Mouse (Mus musculus) layer of hippocampus, postnatal 36 days (tissue): Measurements from ENCODE around the gene Lhx2. TPM values are rescaled to one million over a fixed set of nuclear protein-coding genes. Genes with fewer than 3 reads are reported as not detected.

Source experiments
- DNase-seq, 2 experiments: peaks; one replicate each; pipeline ENCODE4 v3.0.0; 2022
- total RNA-seq, 2 experiments: library from RNA; stranded (reverse); gene quantifications; 2 replicates each; pipeline ENCODE4 v1.2.3; 2021

Gene Lhx2
- total RNA-seq, 2 experiments from 2014 or later: 94.7 to 107 TPM

- DNase-seq: no peak
Observed at GRCm38 (mm10) chr2:38367023-38367422, 27.9 kb downstream of the Lhx2 start.

GRCm38 (mm10) chr2:38367852-38368251 lies 28.8 kb downstream of the Lhx2 start:
- DNase-seq: no peak

- DNase-seq: no peak
Observed at GRCm38 (mm10) chr2:38368746-38369330, 29.8 kb downstream of the Lhx2 start.

DNA sequence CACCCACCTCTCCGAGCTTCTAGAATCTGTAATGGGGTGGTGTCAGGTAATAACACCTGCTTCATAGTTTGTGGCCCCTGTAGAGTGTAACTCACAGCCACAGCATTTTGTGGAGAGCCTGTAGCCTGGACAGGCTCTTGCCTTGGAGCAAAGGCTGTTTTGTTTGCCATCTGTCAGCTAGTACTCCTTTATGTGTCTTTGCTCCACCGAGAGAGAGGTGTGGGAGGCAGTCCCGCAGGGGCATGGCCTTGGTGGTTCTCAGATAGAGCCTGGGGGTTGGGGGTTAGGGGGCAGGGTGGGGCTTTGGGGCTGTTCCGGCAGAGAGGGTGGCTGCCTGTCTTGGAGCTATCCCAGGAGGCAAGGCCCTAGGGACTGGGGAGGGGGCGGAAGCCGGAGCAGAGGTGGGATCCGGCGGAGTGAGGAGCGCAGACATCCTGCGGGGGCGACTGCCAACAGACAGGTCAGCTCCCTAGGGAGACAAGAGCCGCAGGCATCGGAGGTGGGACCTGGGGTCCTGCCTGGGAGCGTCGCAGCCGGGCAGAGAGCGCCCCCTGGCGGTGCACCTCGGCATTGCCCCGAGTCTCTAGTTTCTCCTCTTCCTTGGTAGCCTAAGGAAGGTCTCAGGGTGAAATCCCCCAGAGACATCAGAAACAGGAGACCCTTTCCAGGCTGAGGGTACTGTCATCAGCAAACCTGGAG lies 36.7 kb downstream of the Lhx2 start:
- peak in 1 of 2 experiments; percentile 45 for DNase-seq

GRCm38 (mm10) chr2:38377254-38377653 lies 38.2 kb downstream of the Lhx2 start:
- DNase-seq: no peak

DNA sequence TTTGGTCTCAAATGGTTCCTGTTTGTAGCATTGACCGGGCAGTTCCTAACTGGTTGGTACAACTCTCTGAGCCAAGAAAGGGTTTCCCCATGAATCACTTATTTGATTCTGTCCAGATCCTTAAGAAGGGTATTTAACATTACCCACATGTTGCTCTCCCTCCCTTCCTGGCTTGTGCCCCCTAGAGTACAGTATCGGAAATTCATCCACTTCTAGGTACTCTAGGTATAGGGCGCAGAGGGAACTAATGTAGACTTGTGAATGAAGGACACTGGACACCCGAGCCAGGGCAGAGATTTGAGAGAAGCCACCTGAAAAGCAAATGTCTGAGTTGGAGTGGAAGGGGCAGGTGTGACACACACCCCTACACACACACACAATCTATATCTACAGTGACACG lies 39.3 kb downstream of the Lhx2 start:
- no peak for DNase-seq

- DNase-seq: peak in 1 of 2 experiments; percentile 27
Observed at GRCm38 (mm10) chr2:38378849-38379545, 39.9 kb downstream of the Lhx2 start.

DNA sequence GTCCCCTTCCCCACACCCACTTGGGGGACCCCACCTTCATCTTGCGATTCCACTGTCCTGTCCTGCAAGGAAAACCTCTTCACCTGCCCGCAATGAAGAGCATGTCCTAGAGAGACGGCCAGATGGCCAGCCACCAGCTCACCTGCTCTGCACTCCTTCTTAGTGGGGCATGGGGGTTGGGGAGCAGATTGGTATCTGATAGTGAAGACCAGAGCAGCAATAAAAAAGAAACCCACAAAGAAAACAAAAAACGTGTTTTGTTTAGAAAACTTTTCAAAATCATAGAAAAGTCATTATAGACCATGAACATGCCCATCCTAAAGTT lies 40.4 kb downstream of the Lhx2 start:
- no peak for DNase-seq

DNA sequence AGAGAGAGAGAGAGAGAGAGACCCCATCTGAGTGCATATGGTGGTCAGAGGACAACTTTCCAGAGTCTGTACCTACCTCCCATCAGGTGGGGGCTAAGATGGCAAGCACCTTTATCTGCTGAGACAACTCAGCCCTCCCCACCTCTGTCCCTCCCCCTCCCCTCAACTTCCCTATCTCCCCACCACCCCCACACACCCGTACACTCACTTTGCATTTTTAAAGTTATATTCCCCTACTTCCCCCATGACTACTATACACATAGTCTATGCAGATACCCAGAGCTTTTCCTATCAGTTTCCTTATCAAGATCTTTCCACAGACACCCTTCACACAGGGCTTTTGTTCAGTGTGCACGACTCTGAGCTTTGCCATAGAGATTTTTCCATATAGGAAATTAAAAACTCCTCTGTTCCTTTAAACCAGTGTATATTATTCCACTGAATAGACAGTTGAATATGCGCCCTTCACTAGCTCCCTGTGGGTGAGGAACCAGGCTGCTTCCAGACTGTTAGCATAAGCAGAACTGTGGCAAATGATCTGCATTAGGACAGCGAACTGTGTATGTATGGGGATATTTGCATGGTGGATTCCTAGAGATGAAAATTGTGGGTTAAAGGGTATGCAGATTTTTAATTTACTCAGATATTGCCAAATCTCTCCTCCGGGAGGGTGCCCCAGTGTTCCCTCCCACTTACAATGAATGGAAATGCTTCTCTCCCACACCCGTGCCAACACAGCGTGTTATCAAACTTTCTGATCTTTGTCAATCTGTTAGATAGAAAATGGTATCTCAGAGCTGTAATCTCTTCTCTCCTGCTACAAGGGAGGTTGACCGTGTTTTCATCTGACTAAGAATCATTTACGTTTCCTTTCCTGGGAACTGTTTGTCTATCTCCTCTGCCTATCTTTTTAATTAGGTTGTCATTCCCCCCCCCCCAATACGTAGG lies 41.3 kb downstream of the Lhx2 start:
- DNase-seq: peak in 1 of 2 experiments; percentile 49

DNA sequence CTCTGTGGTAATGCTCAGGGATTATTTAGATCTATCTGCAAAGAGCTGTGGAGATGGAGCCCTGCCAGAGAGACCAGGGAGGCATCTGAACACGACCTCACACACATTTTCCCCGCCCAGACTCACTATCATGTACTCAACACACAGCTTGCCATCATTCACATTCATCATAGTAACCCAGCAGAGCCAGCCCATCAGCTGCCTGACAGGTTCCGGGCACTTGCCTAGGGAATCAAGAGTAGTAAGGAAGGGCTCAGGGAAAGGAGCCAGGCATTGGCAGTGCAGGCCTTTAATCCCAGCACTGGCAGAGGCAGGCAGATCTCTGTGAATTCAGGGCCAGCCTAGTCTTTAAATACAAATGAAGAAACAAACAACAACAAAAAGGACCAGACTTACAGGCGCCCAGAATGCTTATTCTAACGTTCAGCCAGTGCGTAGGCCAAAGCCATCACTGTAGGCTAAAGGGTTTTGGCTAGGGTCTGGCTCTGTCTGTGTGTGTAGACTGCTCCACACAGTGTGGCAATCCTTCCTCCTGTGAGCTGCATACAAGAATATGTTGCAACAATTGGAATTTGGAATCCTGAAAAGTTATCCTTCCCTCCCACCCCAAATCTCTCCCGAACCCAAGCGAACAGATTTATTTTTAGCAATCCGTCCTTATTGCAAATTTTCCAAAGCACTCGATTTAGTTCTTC lies 48.6 kb downstream of the Lhx2 start:
- DNase-seq: no peak

- peak in 1 of 2 experiments; percentile 48 for DNase-seq
Observed at GRCm38 (mm10) chr2:38394977-38395868, 56.1 kb downstream of the Lhx2 start.

DNA sequence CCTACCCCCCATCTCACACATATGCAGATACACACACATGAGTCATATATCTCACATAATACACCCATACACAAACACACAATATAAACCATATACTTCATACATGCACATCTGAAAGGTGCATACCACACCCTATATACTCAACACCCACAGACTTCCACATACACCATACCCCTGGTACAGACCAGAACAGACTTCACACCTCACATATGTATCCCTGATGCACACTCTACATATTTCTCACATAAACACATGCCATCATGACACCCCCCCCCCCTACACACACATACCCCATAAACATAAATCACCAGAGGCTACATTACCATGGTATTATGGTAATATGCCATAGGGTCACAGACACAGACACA lies 56.8 kb downstream of the Lhx2 start:
- DNase-seq: no peak

GRCm38 (mm10) chr2:38397306-38397705 lies 58.2 kb downstream of the Lhx2 start:
- DNase-seq: no peak

GRCm38 (mm10) chr2:38397882-38398281 lies 58.8 kb downstream of the Lhx2 start:
- no peak for DNase-seq

DNA sequence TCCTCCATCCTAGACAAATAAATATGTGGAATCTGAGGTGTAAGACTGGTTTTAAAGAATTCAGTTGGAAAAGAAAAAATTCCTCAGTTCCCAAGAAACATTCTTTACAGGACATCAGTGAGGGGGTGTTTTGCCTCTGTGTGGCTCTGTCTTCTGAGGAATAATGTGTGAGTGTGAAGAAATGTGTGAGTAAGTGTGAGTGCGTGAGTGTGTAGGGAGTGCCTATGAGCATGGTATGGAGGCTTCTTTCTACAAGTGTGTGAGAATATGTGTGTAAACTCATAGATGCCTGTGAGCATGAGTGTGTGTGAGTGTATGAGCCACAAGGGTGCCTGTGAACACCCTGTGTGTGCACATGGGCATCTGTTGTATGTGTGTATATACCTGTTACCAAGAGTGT lies 63.5 kb downstream of the Lhx2 start:
- DNase-seq: no peak

DNA sequence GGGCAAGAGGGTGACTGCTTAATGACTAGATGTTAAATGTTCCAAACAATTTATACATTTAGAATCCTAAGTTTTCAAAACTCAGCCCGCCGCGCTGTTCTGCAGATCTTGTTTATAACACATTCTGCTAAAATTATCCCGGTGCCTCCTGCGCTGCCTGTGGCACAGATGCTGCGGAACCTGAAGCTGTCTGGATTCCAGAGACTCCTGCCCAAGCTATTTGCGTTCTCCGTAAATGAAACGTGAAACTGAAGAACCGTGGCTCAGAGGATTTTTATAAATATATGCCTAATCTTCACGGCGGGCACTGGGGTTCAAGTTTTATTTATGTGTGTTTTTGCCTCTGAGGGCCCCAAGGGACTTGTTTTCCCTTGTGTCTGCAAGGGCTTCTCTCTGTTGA lies 64.2 kb downstream of the Lhx2 start:
- peak; percentile 37 to 50 for DNase-seq

DNA sequence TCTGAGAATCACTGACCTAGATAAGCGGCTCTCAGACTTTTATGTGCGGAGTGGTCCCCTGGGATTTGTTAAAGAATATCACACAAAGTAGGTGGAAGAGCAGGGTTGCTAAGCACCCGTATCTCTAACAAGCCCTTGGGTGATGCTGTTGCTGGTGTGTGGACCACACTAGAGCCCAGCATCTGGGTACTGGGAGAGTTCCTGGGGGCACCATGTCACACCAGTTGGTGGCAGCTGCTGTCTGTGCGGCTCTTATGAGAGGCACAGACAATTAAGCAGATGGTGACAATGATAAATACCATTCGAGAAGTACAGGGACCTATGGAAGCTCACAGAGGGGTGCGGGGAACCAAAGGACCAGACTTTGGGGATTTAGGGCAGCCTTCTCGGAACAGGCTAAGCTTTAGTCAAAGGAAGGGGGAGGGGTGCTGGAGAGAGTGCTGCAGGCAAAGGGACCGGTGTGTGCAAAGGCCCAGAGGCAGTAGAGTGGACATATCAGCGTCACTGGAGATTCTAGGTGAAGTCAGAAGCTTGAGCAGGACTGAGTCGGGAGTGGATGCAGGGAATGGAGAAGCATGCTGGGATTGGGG lies 65.0 kb downstream of the Lhx2 start:
- no peak for DNase-seq

DNA sequence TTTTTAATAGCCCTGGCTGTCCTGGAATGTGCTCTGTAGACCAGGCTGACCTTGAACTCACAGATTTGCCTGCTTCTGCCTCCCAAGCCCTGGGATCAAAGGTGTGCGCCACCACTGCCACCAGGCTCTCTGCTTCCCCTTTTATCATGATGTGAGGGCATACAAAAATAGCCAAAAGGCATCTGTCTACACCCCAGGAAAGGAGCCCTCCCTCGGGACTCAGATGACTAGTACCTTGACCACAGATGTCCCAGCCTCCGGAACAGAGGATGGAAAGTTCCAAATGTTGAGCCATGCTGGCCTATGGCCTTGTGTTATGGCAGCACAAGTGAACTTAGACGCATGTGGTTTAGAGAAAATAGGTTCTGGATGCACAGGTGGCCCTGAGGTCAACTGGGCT lies 66.3 kb downstream of the Lhx2 start:
- no peak for DNase-seq

DNA sequence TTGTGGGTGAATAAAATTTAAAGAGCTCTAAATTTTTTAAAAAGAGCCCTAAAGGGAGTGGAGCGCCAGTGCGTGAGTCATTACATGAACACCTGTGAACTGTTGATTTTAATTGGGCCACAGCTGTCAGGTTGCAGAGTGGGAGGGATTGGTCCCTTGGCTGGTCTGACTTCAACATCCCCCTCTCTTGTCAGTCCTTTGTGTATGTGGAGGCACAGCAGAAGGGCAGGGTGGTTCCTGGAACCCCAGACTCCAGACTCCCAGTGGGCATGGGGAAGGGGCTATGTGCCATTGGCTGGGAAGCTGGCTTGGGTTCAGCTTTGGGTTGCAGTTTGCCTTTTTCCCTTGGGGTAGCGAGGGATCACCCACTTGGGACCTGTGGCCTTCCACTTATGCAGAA lies 70.2 kb downstream of the Lhx2 start:
- no peak for DNase-seq

DNA sequence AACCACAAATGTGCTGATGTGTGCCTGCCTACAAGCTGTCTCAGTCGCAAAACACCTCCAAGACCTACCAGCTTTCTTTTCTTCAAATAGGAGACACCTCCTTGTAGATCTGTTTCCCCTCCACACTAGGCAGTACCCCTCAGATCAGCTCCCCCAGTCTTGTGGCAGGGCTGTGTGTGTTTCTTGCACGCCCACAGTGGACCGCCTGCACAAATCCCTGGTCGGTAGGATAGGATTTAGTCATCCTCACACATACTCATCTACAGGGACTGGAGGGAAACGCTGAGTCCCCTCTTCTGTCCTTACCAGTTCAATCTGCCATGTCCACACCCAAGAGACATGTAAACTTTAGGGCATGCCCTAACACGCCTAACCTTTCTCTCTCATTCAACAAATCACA lies 71.1 kb downstream of the Lhx2 start:
- DNase-seq: no peak
